Mouse (Mus musculus) monocyte, adult 5-6 weeks (primary cell): Measurements from ENCODE around the gene Sept11. TPM values are rescaled to one million over a fixed set of nuclear protein-coding genes. Genes with fewer than 3 reads are reported as not detected.

Experiments used
- ATAC-seq: fragments of 153-309, 156-312 bp; replicated peaks from 2 replicates; pipeline ENCODE4 v1.8.0; 2017; ENCODE audit warnings: mild to moderate bottlenecking; ENCODE audit not compliant: low TSS enrichment, insufficient number of reproducible peaks, severe bottlenecking, poor library complexity, low FRiP score
- total RNA-seq: library from RNA; stranded (forward); fragments of 200-1000, 200-491, 200-594 nt; gene quantifications from 3 replicates; pipeline ENCODE4 v1.2.3, GENCODE M21; 2017

The Sept11 gene
- total RNA-seq, 1 experiment from 2014 or later: 86.3 TPM

DNA sequence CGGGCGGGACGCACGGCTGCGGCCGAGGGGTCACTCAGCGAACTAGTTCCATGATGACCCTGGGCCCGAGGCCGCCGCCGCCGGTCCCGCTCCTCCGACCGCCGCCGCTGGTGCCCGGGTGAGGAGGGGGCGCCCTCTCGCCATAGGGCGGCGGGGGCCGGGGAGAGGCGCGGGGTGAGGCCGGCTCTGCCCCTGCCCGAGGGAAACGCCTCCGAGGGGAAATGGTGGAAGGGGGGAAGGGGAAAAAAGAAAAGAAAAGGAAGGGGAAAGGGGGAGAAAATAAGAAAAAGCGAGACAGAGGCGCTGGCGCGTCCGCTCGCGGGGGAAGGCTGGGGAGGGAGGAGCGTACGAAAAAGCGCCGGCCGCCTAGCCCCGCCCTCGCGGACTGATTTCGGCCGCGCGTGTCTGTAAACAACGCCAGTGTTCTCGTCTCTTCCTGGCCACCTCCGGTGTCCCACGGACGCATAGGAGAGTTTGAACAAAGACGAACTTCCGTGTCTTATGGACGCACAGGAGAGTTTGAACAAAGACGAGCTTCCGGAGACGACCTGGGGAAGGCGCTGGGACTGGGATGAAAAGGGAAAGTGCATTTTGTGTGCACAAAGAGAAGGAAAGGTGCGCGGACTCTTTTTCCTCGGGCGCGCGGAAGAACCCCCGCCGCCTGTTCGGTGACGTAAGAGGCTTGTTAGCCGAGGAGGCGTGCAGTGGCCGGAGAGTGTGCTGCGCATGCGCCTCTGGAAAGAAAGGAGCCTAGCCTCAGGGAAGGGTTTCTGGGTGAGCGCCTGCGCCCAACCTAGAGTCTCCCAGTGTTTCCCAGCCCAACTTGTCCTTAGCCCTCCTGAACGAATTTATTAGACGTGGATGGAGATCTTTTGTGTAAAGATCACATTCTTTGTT, 113.1 kb downstream of the Sept11 start, which contains the start of the genes Ccni and 2010109A12Rik:
Gene Ccni, minus strand, starts transcription at position 387 of the 897 bp plus-strand sequence.
Gene 2010109A12Rik, plus strand, starts transcription at position 410 of the 897 bp plus-strand sequence.
- ATAC-seq: peak; percentile 87

GRCm38 (mm10) chr5:93207006-93207348, 113.7 kb downstream of the Sept11 start:
- 0 out of 2 replicates have a peak, but pooled peaks have one; percentile 1 for ATAC-seq

- ATAC-seq: no peak
Measured at GRCm38 (mm10) chr5:93207555-93207954, 114.3 kb downstream of the Sept11 start.

DNA sequence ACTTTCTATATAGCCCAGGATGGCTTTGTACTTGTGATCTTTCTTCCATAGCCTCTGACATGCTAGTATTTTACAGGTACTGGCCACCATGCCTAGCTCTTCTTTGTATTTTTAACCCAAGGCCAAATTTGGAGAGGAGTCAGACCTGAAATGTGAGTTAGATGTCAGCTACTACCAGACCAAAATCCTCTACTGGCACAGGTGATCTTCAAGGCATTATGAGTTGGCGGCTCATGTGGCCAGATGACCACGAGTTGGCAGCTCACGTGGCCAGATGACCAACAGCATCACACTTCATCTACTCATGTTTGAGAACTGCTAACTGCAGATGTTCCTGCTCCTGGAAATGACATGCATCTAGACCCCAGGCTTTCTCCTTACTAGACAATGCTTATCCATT, 125.1 kb downstream of the Sept11 start:
- ATAC-seq: no peak

GRCm38 (mm10) chr5:93221661-93222060, 128.4 kb downstream of the Sept11 start:
- ATAC-seq: no peak

DNA sequence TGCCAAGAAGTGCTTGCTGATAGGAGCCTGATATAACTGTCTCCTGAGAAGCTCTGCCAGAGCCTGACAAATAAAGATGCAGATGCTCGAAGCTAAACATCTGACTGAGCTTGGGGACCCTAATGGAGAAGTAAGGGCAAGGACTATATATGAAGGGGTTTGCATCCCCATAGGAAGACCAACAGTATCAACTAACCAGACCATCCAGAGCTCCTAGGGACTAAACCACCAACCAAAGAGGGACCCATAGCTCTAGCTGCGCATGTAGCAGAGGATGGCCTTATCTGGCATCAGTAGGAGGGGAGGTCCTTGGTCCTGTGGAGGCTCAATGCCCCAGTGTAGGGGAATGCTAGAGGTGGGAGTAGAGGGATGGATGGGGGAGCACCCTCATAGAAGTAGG, 131.3 kb downstream of the Sept11 start:
- no peak for ATAC-seq

Other genes with a start within 250 kb of the Sept11 start
- gene Sowahb, start 48.4 kb upstream of the Sept11 start, total RNA-seq: not detected in 3 replicates
- gene Ccni, start 113.1 kb downstream of the Sept11 start, total RNA-seq: 90.9 to 115 TPM (median 110 TPM) in 3 replicates
- 0.96 to 4.9 TPM (median 2.6 TPM) in 3 replicates for gene 2010109A12Rik, start 113.1 kb downstream of the Sept11 start, total RNA-seq
- gene Ccng2, start 173.8 kb downstream of the Sept11 start, total RNA-seq: 84.8 to 96.1 TPM (median 96.0 TPM) in 3 replicates